Mouse (Mus musculus) small intestine, adult 10 weeks (tissue): ENCODE results near the gene Katna1. TPM values are rescaled to one million over a fixed set of nuclear protein-coding genes. Genes with fewer than 3 reads are reported as not detected.

ENCODE experiments used
- polyA plus RNA-seq: library from polyadenylated mRNA; stranded (reverse); fragments of 350-450 nt; fragmentation: Illumina TruSeq; extraction: RNeasy Lipid Tissue Mini Kit (QIAGEN cat#74804); gene quantifications from one replicate; pipeline ENCODE4 v1.2.3, GENCODE M21; 2014; ENCODE audit warnings: low replicate concordance

The Katna1 gene
- 61.2 TPM for polyA plus RNA-seq

GRCm38 (mm10) chr10:7725751-7726500, at the start of gene Katna1:
TSS of gene Katna1 (plus strand) at chr10:7726000.

GRCm38 (mm10) chr10:7680731-7681301, 45.0 kb upstream of the Katna1 start, which contains the start of the genes Pcmt1 and Lats1:
TSS of gene Pcmt1 (minus strand) at chr10:7681136.
TSS of gene Lats1 (plus strand) at chr10:7681214.

GRCm38 (mm10) chr10:7792751-7793385, 67.1 kb downstream of the Katna1 start, which contains the start of the genes Ginm1 and Ppil4:
TSS of gene Ginm1 (minus strand) at chr10:7792824.
TSS of gene Ppil4 (plus strand) at chr10:7792891.

Other genes with a start within 250 kb of the Katna1 start
- gene Lrp11, start 136.2 kb upstream of the Katna1 start, polyA plus RNA-seq: 2.8 TPM
- 7.0 TPM for gene Nup43, start 58.5 kb upstream of the Katna1 start, polyA plus RNA-seq
- gene Pcmt1, start 44.9 kb upstream of the Katna1 start, polyA plus RNA-seq: 52.7 TPM
- gene Lats1, start 44.8 kb upstream of the Katna1 start, polyA plus RNA-seq: 60.7 TPM
- gene Ginm1, start 66.8 kb downstream of the Katna1 start, polyA plus RNA-seq: 300 TPM
- gene Ppil4, start 66.9 kb downstream of the Katna1 start, polyA plus RNA-seq: 72.1 TPM
- gene Zc3h12d, start 106.5 kb downstream of the Katna1 start, polyA plus RNA-seq: 18.3 TPM
- gene Tab2, start 230.2 kb downstream of the Katna1 start, polyA plus RNA-seq: 96.2 TPM